18 mouse cellular contexts compared by ENCODE assay signal in the genomic region with DNA sequence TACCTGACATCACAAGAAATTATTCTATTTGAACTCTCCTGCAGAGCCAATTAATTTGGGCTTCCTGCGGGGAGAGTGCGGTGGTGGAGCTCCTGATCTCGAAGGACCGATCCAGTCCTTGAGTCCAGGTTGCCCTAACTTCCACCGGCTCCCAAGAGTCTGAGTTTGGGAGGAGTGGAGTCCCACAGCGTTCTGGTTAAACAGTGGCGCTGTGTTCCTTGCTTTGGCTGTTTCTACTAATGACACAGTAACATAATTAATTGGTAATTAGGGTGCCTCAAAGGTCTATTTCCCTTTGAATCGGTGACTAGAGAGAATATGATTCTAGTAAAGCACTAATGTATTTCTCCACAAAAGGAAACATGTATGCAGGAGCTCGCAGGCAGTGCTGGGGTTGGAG.
DNase-seq lines count a peak whose midpoint lies in the region; ATAC-seq and TF ChIP-seq lines count a peak whose summit lies in the region.
"Had no signal": no experiment of that assay in that cellular context is flagged by ENCODE, and none has a peak within 500 bp of the region (broad histone marks: within the 10 kb centered on the region; RNA-seq: fewer than 3 reads in every experiment).

No protein-coding gene starts in this region.

- 53% methylated on average over 9 of the region's 9 CpGs for WGBS in kidney, embryonic 15.5 days
- 12% methylated on average over 9 of the region's 9 CpGs for WGBS in forebrain, embryonic 12.5 days
- 32% methylated on average over 9 of the region's 9 CpGs for WGBS in hindbrain, postnatal 0 days
- WGBS in neural tube, embryonic 13.5 days, result 34% methylated on average over 9 of the region's 9 CpGs

- peaks cover 45% of the 10 kb centered on the region for H3K4me1 ChIP-seq in kidney, embryonic 15.5 days
- H3K4me1 ChIP-seq in forebrain, embryonic 12.5 days, result peaks cover 63% of the 10 kb centered on the region
- peaks cover 20% of the 10 kb centered on the region; the same call in 1 of the 2 replicates for H3K4me1 ChIP-seq in hindbrain, postnatal 0 days (ENCODE audit: insufficient read depth, low read length)
- peaks cover 64% of the 10 kb centered on the region for H3K4me1 ChIP-seq in neural tube, embryonic 13.5 days (replicated peaks)

- peak overlapping the region; percentile 70 for H3K27ac ChIP-seq in kidney, embryonic 15.5 days
- peak overlapping the region; percentile 57 for H3K27ac ChIP-seq in forebrain, embryonic 12.5 days
- 0 out of 2 replicates have a peak overlapping the region, but pooled peaks have one; percentile 7 for H3K27ac ChIP-seq in hindbrain, postnatal 0 days
- H3K27ac ChIP-seq in neural tube, embryonic 13.5 days (replicated peaks), result peak overlapping the region; percentile 84
- H3K27ac ChIP-seq: heart, embryonic 15.5 days; stomach, postnatal 0 days had no signal

- no peaks in the 10 kb centered on the region for H3K36me3 ChIP-seq in kidney, embryonic 15.5 days
- H3K36me3 ChIP-seq in forebrain, embryonic 12.5 days (replicated peaks), result peaks cover 34% of the 10 kb centered on the region
- H3K36me3 ChIP-seq in hindbrain, postnatal 0 days (ENCODE audit: insufficient read depth, low read length), result peaks cover 13% of the 10 kb centered on the region
- H3K36me3 ChIP-seq in neural tube, embryonic 13.5 days, result peaks cover 32% of the 10 kb centered on the region
- H3K36me3 ChIP-seq: heart, embryonic 15.5 days had no signal

- H3K4me2 ChIP-seq in kidney, embryonic 15.5 days, result no peak overlapping the region
- H3K4me2 ChIP-seq in forebrain, embryonic 12.5 days, result 0 out of 2 replicates have a peak overlapping the region, but pooled peaks have one; percentile 1
- no peak overlapping the region for H3K4me2 ChIP-seq in hindbrain, postnatal 0 days (ENCODE audit: low read depth, low read length)
- H3K4me2 ChIP-seq in neural tube, embryonic 13.5 days, result no peak overlapping the region
- H3K4me2 ChIP-seq: heart, embryonic 15.5 days; lung, embryonic 14.5 days had no signal

- no peak for ATAC-seq in kidney, embryonic 15.5 days (replicated peaks; ENCODE audit: low FRiP score)
- no peak for ATAC-seq in forebrain, embryonic 12.5 days (ENCODE audit: low FRiP score)
- ATAC-seq in hindbrain, postnatal 0 days, result no peak
- no peak for ATAC-seq in neural tube, embryonic 13.5 days (ENCODE audit: low read depth)
- ATAC-seq: inflammation-experienced regulatory T-cells, adult 6 months had no signal

- no peak overlapping the region for H3K4me3 ChIP-seq in kidney, embryonic 15.5 days (replicated peaks)
- H3K4me3 ChIP-seq in forebrain, embryonic 12.5 days (replicated peaks), result no peak overlapping the region
- no peak overlapping the region for H3K4me3 ChIP-seq in hindbrain, postnatal 0 days (ENCODE audit: low read length)
- H3K4me3 ChIP-seq in neural tube, embryonic 13.5 days, result no peak overlapping the region
- H3K4me3 ChIP-seq: heart, embryonic 15.5 days had no signal

- H3K9ac ChIP-seq in kidney, embryonic 15.5 days, result no peak overlapping the region
- H3K9ac ChIP-seq in forebrain, embryonic 12.5 days, result peak overlapping the region; percentile 17; the same call in 1 of the 2 replicates
- no peak overlapping the region for H3K9ac ChIP-seq in hindbrain, postnatal 0 days (replicated peaks; ENCODE audit: low read length)
- H3K9ac ChIP-seq in neural tube, embryonic 13.5 days, result peak overlapping the region; percentile 13; the same call in 1 of the 2 replicates
- H3K9ac ChIP-seq: heart, embryonic 15.5 days; lung, embryonic 14.5 days had no signal

- no peaks in the 10 kb centered on the region for H3K9me3 ChIP-seq in kidney, embryonic 15.5 days (replicated peaks)
- H3K9me3 ChIP-seq in forebrain, embryonic 12.5 days, result no peaks in the 10 kb centered on the region
- H3K9me3 ChIP-seq in hindbrain, postnatal 0 days (ENCODE audit: low read length), result no peaks in the 10 kb centered on the region
- H3K9me3 ChIP-seq in neural tube, embryonic 13.5 days, result no peaks in the 10 kb centered on the region
- H3K9me3 ChIP-seq: heart, embryonic 15.5 days had no signal

- H3K27me3 ChIP-seq in kidney, embryonic 15.5 days, result no peaks in the 10 kb centered on the region
- H3K27me3 ChIP-seq in forebrain, embryonic 12.5 days, result no peaks in the 10 kb centered on the region
- H3K27me3 ChIP-seq in hindbrain, postnatal 0 days (ENCODE audit: insufficient read depth, low read length), result no peaks in the 10 kb centered on the region
- no peaks in the 10 kb centered on the region for H3K27me3 ChIP-seq in neural tube, embryonic 13.5 days

- TF ChIP-seq CTCF in hindbrain, postnatal 0 days (IDR thresholded peaks at IDR 0.05; ENCODE audit: low read depth), result no peak

- no peak for DNase-seq in kidney, postnatal 25 days
- DNase-seq in hindbrain, postnatal 0 days (ENCODE audit: low spot score), result peak; percentile 43
- DNase-seq in right cerebral cortex, postnatal 36 days (ENCODE audit: low spot score in 2 of 2), result no peak
- no peak for DNase-seq in cerebellum, adult 9-11 months
- DNase-seq in heart, adult 11 months, result no peak
- DNase-seq: adrenal gland, adult 2 months; B cell, adult 2 months; cerebellum, postnatal 10 days; gastrocnemius, postnatal 36 days; kidney, postnatal 4 days; lung, embryonic 14.5 days; right cerebral cortex, adult 18-20 months had no signal

Comparison
In these comparisons a context has a peak if more than half of its experiments do, and no peak if none do; other contexts are left out.
1. H3K27ac ChIP-seq: peak in every context shown above with its lines; median percentile 84 in neural tube, embryonic 13.5 days; 70 in kidney, embryonic 15.5 days; 57 in forebrain, embryonic 12.5 days; 7 in hindbrain, postnatal 0 days.
2. H3K9ac ChIP-seq: peak in forebrain, embryonic 12.5 days (single experiment) and neural tube, embryonic 13.5 days (single experiment); none in kidney, embryonic 15.5 days (single experiment) and hindbrain, postnatal 0 days (single experiment).